Mouse (Mus musculus): ENCODE data around the gene Jagn1. TPM values are rescaled to one million over a fixed set of nuclear protein-coding genes. Genes with fewer than 3 reads are reported as not detected.

Gene Jagn1
- polyA plus RNA-seq, 1 experiment: 75.5 TPM

DNA sequence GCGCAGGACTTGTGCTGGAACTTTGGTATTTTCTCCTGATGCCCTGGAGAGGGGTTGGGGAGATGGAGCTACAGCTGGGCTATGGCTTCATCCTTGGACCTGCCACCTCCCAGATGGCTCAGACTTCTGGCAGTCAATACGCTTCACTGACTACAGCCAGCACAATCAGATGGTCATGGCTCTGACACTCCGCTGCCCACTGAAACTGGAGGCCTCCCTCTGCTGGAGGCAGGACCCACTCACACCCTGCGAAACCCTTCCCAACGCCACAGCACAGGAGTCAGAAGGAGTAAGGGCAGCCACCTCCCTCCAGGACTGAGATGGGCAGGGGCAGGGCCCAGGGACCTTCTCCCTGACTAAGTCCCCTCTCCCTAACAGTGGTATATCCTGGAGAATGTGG, 23.2 kb downstream of the Jagn1 start:
- TF ChIP-seq POLR2A (IDR thresholded peaks at IDR 0.05; ENCODE audit: control insufficient read depth, extremely low read depth, insufficient read depth, low read length, poor library complexity): no peak
- no peak for TF ChIP-seq CTCF (IDR thresholded peaks at IDR 0.05; ENCODE audit: borderline replicate concordance, control insufficient read depth, extremely low read depth, insufficient read depth, low read length, poor library complexity)
- Histone ChIP-seq H3K27me3 (ENCODE audit: control insufficient read depth, insufficient read depth, low read length) (no peaks in the 10 kb centered on the region), H3K27ac (ENCODE audit: control insufficient read depth, insufficient read depth, low read length) (no peak overlapping the region), H3K4me3 (ENCODE audit: control insufficient read depth, insufficient read depth, low read length) (no peak overlapping the region), H3K36me3 (ENCODE audit: control insufficient read depth, insufficient read depth, low read length) (no peaks in the 10 kb centered on the region), H3K4me1 (replicated peaks; ENCODE audit: control insufficient read depth, insufficient read depth, low read length) (peaks cover 11% of the 10 kb centered on the region)
- no peak for DNase-seq
- 96% methylated on average over 5 of the region's 5 CpGs for WGBS

DNA sequence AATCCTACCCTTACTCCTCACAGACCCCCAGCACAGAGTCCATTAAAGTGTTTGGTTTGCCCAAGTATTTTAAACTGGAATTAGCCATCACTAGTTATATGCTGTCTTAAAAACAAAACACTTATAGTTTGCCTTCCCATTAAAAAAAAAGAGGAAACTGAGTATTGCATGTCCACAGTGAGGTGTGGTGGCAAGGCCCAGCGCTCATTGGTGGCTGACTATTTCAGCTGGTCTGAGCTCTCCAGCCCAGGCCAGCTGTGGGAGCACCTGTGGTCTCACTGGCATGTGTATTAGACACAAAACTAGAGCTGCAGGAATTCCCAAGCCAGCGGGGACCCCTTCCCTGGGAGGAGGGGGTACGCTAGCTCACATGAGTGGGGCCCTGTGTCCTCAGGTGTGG, 26.1 kb downstream of the Jagn1 start:
- DNase-seq: no peak
- Histone ChIP-seq H3K36me3 (ENCODE audit: control insufficient read depth, insufficient read depth, low read length) (no peaks in the 10 kb centered on the region), H3K4me3 (ENCODE audit: control insufficient read depth, insufficient read depth, low read length) (no peak overlapping the region), H3K27ac (ENCODE audit: control insufficient read depth, insufficient read depth, low read length) (no peak overlapping the region), H3K27me3 (ENCODE audit: control insufficient read depth, insufficient read depth, low read length) (no peaks in the 10 kb centered on the region), H3K4me1 (replicated peaks; ENCODE audit: control insufficient read depth, insufficient read depth, low read length) (peaks cover 11% of the 10 kb centered on the region)
- 67% methylated on average over 3 of the region's 3 CpGs for WGBS
- no peak for TF ChIP-seq POLR2A (IDR thresholded peaks at IDR 0.05; ENCODE audit: control insufficient read depth, extremely low read depth, insufficient read depth, low read length, poor library complexity)
- TF ChIP-seq CTCF (IDR thresholded peaks at IDR 0.05; ENCODE audit: borderline replicate concordance, control insufficient read depth, extremely low read depth, insufficient read depth, low read length, poor library complexity): no peak

DNA sequence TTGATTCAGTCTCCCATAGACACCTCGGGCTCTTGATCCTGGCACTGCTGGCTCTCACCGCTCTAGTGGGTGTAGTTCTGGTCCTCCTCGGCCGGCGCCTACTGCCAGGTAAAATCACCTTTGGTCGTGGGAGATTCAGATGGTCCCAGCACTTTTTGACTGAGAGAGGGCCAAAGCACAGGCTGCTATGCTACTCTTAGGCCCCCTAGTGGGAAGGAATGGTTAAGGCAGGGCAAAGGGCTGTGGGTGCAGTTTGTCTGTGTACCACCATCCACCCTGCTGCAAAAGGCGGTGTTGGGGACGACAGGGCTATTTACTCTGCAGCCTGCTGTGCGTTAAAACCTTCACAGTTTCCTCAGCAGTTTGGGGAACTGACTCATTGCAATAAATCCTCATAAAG, 26.7 kb downstream of the Jagn1 start:
- no peaks in the 10 kb centered on the region for H3K36me3 ChIP-seq (ENCODE audit: control insufficient read depth, insufficient read depth, low read length)
- peaks cover 11% of the 10 kb centered on the region for H3K4me1 ChIP-seq (replicated peaks; ENCODE audit: control insufficient read depth, insufficient read depth, low read length)
- peak; percentile 85 for DNase-seq
- no peak for TF ChIP-seq POLR2A (IDR thresholded peaks at IDR 0.05; ENCODE audit: control insufficient read depth, extremely low read depth, insufficient read depth, low read length, poor library complexity)
- TF ChIP-seq CTCF (IDR thresholded peaks at IDR 0.05; ENCODE audit: borderline replicate concordance, control insufficient read depth, extremely low read depth, insufficient read depth, low read length, poor library complexity): no peak
- 13% methylated on average over 9 of the region's 9 CpGs for WGBS
- no peak overlapping the region for H3K27ac ChIP-seq (ENCODE audit: control insufficient read depth, insufficient read depth, low read length)
- H3K4me3 ChIP-seq (ENCODE audit: control insufficient read depth, insufficient read depth, low read length): peak overlapping the region; percentile 29
- no peaks in the 10 kb centered on the region for H3K27me3 ChIP-seq (ENCODE audit: control insufficient read depth, insufficient read depth, low read length)

DNA sequence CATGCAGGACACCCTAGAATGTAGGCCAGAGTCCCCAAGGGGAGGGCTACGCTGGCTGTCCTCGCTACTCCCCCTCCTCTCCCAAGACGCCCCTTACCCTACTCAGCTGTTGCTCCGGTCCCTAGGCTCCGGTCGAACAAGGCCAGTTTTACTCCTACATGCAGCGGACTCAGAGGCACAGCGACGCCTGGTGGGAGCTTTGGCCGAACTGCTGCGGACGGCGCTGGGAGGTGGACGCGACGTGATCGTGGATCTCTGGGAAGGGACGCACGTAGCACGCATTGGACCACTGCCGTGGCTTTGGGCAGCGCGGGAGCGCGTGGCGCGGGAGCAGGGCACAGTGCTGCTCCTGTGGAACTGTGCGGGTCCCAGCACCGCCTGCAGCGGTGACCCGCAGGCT, 27.1 kb downstream of the Jagn1 start:
- Histone ChIP-seq H3K27ac (ENCODE audit: control insufficient read depth, insufficient read depth, low read length) (no peak overlapping the region), H3K27me3 (ENCODE audit: control insufficient read depth, insufficient read depth, low read length) (no peaks in the 10 kb centered on the region), H3K36me3 (ENCODE audit: control insufficient read depth, insufficient read depth, low read length) (no peaks in the 10 kb centered on the region), H3K4me3 (ENCODE audit: control insufficient read depth, insufficient read depth, low read length) (peak overlapping the region; percentile 29), H3K4me1 (replicated peaks; ENCODE audit: control insufficient read depth, insufficient read depth, low read length) (peaks cover 11% of the 10 kb centered on the region)
- no peak for TF ChIP-seq POLR2A (IDR thresholded peaks at IDR 0.05; ENCODE audit: control insufficient read depth, extremely low read depth, insufficient read depth, low read length, poor library complexity)
- peak; percentile 64; the same call in 1 of the 2 replicates for TF ChIP-seq CTCF (IDR thresholded peaks at IDR 0.05; ENCODE audit: borderline replicate concordance, control insufficient read depth, extremely low read depth, insufficient read depth, low read length, poor library complexity)
- WGBS: 19% methylated on average over 31 of the region's 31 CpGs
- DNase-seq: peak; percentile 69

DNA sequence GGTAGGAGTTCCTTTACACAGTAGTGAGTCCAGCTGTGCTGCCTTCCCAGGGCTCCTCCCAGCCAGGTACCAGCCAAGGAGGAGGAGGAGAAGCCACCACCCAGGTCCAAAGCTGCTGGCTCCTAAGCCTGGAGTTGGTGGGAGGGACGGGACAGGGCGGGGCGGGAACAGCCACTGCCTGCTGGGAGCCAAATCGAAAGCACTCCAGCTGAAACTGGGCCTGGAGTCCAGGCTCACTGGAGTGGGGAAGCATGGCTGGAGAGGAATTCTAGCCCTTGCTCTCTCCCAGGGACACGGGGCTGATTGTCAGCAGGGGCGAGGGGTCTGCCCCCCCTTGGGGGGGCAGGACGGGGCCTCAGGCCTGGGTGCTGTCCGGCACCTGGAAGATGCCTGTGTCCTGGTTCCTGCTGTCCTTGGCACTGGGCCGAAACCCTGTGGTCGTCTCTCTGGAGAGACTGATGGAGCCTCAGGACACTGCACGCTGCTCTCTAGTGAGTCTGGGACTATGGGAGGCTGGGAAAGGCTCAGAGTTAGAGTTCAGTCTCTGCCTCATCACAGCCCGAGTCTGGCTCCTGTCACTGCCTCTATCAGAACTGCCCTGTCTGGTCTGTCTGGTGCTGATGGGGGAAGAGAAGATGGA, 29.0 kb downstream of the Jagn1 start, which contains the start of gene Il17rc:
Gene Il17rc (plus strand): TSS at position 131 of the 640 bp plus-strand sequence.
- H3K36me3 ChIP-seq (ENCODE audit: control insufficient read depth, insufficient read depth, low read length): no peaks in the 10 kb centered on the region
- no peak for TF ChIP-seq CTCF (IDR thresholded peaks at IDR 0.05; ENCODE audit: borderline replicate concordance, control insufficient read depth, extremely low read depth, insufficient read depth, low read length, poor library complexity)
- TF ChIP-seq POLR2A (IDR thresholded peaks at IDR 0.05; ENCODE audit: control insufficient read depth, extremely low read depth, insufficient read depth, low read length, poor library complexity): no peak
- DNase-seq: no peak
- H3K4me3 ChIP-seq (ENCODE audit: control insufficient read depth, insufficient read depth, low read length): no peak within 1 kb of the TSS
- H3K27ac ChIP-seq (ENCODE audit: control insufficient read depth, insufficient read depth, low read length): no peak within 1 kb of the TSS
- H3K4me1 ChIP-seq (replicated peaks; ENCODE audit: control insufficient read depth, insufficient read depth, low read length): peaks cover 11% of the 10 kb centered on the region
- 87% methylated on average over 12 of the region's 12 CpGs for WGBS
- no peaks in the 10 kb centered on the region for H3K27me3 ChIP-seq (ENCODE audit: control insufficient read depth, insufficient read depth, low read length)

DNA sequence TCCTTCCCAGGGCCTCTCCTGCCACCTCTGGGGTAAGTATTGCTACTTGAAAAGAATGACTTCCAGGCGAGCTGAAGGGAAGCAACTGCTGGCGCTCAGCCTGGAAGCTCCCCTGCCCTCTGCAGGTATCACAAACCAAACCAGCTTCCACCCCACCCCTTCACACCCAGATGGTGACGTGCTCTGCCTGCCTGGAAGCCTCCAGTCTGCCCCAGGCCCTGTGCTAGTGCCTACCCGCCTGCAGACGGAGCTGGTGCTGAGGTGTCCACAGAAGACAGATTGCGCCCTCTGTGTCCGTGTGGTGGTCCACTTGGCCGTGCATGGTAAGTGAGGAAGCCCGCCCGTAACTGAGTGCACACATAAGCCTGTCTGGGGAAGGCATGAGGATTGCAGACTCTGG, 29.7 kb downstream of the Jagn1 start:
- Histone ChIP-seq H3K4me1 (replicated peaks; ENCODE audit: control insufficient read depth, insufficient read depth, low read length) (peaks cover 11% of the 10 kb centered on the region), H3K27me3 (ENCODE audit: control insufficient read depth, insufficient read depth, low read length) (no peaks in the 10 kb centered on the region), H3K27ac (ENCODE audit: control insufficient read depth, insufficient read depth, low read length) (no peak overlapping the region), H3K4me3 (ENCODE audit: control insufficient read depth, insufficient read depth, low read length) (no peak overlapping the region), H3K36me3 (ENCODE audit: control insufficient read depth, insufficient read depth, low read length) (no peaks in the 10 kb centered on the region)
- 85% methylated on average over 10 of the region's 10 CpGs for WGBS
- no peak for DNase-seq
- TF ChIP-seq POLR2A (IDR thresholded peaks at IDR 0.05; ENCODE audit: control insufficient read depth, extremely low read depth, insufficient read depth, low read length, poor library complexity) (no peak), CTCF (IDR thresholded peaks at IDR 0.05; ENCODE audit: borderline replicate concordance, control insufficient read depth, extremely low read depth, insufficient read depth, low read length, poor library complexity) (no peak)
